Mouse (Mus musculus): ENCODE data around the gene Syf2. TPM values are rescaled to one million over a fixed set of nuclear protein-coding genes. Genes with fewer than 3 reads are reported as not detected.
A peak's percentile ranks its signal among the peaks of the same experiment; 100 is the strongest.

Gene Syf2
- total RNA-seq, 2 experiments from 2014 or later: 88.9 to 208 TPM

DNA sequence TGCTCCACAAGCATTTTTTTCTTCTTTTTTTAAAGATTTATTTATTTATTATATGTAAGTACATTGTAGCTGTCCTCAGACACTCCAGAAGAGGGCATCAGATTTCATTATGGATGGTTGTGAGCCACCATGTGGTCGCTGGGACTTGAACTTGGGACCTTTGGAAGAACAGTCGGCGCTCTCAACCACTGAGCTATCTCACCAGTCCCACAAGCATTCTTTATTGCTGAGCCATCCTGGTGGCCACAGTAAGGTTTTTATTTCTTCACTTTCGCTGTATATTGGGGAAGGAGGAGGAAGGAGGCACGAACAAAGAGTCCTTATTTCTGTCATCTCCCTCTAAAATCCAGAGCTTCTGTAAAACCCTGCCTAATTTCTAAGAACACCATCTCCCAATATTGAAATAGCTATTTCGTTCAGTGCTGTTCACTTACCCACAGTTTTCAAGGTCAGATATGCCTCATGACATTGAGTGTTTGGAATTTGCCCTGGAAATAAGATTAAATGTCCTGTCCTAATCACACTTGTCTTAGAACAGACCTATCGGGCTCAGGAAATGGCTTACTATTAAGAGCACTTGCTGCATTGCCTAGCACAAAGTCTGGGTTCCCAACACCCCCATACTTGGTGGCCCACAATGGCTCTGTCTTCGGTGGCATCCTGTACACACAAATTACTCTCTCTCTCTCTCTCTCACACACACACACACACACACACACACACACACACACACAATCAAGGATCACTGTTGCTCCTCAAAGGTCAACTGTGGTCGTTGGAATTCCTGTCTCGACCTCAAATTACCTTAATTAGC is 8.4 kb upstream of the Syf2 start:
- ATAC-seq (replicated peaks; ENCODE audit: low FRiP score, low TSS enrichment, poor library complexity, severe bottlenecking): no peak

DNA sequence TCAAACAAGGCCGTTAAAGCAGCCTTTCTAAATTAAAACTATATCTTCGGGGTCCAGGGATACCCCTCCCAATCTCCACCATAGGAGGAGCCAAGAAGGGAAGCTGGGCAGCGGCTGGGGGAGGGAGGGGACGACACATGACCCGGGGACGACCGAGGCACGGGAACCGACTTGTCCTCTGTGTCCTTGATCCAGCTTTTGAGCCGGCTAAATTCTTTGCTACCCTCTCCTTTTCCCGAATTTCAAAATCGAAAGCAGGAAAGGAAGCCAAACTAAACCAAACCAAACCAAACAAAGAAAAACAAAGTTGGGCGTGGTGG is 7.8 kb upstream of the Syf2 start:
- ATAC-seq (replicated peaks; ENCODE audit: low FRiP score, low TSS enrichment, poor library complexity, severe bottlenecking): no peak

- ATAC-seq (replicated peaks; ENCODE audit: low FRiP score, low TSS enrichment, poor library complexity, severe bottlenecking): peak; percentile 78
Measured at GRCm38 (mm10) chr4:134923258-134924018, 7.3 kb upstream of the Syf2 start, which contains the start of gene Rsrp1. TSS of gene Rsrp1 (plus strand) at chr4:134923592.

DNA sequence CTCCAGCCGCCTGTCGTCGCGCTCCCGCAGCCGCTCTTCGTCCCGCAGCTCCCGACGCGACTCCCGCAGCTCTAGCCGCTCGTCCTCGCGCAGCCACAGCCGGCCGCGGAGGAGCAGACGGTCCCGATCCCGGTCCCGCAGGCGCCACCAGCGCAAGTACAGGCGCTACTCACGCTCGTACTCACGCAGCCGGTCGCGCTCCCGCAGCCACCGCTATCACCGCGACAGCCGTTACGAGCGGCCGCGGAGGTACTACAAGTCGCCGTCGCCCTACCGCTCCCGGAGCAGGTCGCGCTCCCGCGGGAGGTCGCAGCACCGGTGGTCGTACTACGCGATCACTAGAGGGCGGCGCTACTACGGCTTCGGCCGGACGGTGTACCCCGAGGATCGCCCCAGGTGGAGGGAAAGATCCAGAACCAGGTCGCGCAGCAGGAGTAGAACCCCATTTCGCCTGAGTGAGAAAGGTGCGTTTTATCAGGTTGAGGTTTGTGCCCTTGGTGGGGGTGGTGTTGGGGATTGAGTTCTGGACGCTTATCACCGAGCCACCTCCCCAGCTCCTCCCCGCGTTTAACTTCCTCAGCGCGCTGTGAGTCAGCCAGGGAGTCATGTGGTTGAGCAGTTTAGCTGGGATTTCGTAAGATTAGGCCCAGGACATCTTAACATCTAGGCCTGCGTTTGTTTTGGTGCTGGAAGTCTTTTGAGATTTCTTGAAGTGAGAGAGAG is 6.5 kb upstream of the Syf2 start:
- ATAC-seq (replicated peaks; ENCODE audit: low FRiP score, low TSS enrichment, poor library complexity, severe bottlenecking): peak; percentile 60

DNA sequence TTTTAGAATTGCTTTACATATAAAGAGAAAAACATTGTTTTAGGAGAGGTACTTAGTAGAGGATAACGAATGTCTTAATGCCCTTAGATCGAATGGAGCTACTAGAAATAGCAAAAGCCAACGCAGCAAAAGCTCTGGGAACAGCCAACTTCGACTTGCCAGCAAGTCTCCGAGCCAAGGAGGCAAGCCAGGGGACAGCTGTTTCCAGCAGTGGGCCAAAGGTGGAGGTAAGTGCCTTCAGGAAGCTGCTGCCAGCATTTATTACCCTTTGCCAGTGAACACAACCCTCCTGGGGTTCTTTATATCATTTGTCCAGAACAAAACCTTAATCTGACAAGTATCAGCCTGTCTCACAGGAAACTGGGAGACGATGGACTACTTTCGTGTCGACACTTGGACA is 5.5 kb upstream of the Syf2 start:
- ATAC-seq (replicated peaks; ENCODE audit: low FRiP score, low TSS enrichment, poor library complexity, severe bottlenecking): no peak

DNA sequence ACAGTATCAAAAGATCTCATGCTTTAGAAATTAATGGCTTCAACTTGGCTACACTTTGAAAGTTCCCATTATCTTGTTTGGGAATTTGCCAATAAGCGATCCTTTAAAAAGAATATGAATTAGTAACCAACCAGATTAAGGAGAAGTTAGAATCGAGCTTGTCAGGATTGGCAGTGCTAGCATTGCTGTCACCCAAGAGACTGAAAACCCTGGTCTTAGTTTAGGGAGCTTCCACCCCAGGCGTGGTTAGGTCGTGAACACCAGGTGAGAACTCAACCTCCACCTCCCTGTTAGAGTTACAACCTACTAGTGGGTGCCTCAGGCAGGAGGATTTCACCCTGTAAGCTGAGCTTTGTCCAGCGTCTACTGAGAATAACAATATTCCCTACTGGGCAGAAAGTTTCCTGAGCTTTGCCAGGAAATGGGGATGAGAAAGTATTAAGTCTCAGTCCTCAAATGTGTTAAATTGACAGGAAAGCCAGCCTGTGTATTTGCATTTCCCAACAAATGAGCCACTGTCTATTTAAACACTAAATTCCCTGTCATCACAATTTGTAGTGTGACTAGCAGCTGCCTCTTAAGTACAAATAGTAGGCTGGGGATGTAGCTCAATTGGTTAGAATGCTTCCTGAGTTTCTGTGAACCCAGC is 2.8 kb upstream of the Syf2 start:
- no peak for ATAC-seq (replicated peaks; ENCODE audit: low FRiP score, low TSS enrichment, poor library complexity, severe bottlenecking)

- ATAC-seq (replicated peaks; ENCODE audit: low FRiP score, low TSS enrichment, poor library complexity, severe bottlenecking): no peak
Measured at GRCm38 (mm10) chr4:134928464-134928836, 2.2 kb upstream of the Syf2 start.

- ATAC-seq (replicated peaks; ENCODE audit: low FRiP score, low TSS enrichment, poor library complexity, severe bottlenecking): no peak
Measured at GRCm38 (mm10) chr4:134929536-134929935, 1.2 kb upstream of the Syf2 start.

DNA sequence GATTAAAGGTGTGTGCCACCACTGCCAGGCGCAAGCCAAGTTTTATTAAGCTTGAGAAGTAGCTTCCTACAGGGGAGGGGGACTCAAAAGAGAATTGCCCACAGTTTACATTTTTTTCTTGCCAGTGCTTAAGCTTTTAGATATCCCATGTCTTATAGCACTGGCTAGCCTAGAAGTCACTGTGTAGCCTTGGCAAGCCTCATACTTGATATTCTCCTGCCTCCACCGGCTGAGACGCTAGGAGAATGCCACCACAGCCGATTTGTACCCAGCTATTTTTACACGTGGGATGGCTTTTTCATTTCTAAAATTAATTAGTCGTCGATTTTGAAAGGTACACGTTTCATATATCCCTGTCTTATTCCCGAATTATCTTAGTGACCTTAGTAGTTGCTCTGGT is 508 bp upstream of the Syf2 start:
- ATAC-seq (replicated peaks; ENCODE audit: low FRiP score, low TSS enrichment, poor library complexity, severe bottlenecking): no peak

- ATAC-seq (replicated peaks; ENCODE audit: low FRiP score, low TSS enrichment, poor library complexity, severe bottlenecking): no peak
Measured at GRCm38 (mm10) chr4:134937240-134938176, 6.8 kb downstream of the Syf2 start.

DNA sequence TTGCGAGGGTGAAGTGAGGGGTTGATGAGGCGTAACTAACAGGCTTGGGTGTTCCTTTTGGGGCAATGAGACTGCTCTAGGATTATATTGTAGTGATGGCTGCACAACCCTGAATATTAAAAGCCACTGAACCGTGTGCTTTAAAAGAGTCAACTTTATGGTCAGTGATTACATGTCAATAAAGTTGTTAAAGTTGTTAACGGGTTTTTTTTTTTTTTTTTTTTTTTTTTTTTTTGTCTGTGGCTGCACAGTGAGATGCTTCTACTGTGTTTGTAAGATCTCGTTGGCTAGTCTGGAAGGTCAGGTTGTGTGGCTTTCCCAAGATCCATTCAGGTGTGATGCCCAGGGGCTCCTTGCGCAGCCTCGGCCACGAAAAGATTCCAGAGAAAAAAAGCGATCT is 9.2 kb downstream of the Syf2 start:
- no peak for ATAC-seq (replicated peaks; ENCODE audit: low FRiP score, low TSS enrichment, poor library complexity, severe bottlenecking)

DNA sequence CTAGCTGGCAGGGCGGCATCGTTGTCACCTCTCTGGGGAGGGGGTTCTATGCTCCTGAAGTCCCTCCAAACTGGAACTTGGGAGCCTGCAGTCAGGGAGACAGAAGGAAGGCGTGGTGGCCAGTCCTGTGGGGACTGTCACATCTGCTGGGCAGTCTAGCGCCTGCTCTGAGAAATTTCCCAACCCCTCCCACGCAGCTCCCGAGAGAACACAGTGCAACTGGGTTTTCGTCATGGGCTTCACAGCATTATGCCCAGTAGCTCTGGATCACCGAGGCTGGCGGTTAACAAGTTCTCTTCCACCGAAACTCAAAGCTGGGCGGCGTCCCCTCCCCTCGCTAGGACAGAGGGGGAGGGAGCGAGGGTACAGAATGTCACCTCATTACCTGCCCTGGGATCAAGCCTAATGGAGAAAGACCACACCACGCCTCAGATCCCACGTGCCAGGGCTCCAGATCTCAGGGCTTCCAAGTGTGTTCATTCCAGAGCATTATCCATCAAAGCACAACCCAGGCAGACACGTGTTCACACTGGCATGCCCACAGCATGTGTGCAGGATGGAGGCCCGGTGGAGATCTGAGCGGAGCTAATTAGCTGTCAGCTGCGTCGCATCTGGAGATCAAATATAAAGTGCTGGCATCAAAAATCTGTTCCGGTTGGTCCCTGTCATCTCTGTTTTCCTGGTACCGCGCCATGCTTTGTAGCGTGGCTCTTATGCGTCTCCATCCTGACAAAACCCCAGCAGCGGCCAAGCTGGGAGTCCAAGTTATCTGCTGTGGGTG is 13.2 kb downstream of the Syf2 start:
- no peak for ATAC-seq (replicated peaks; ENCODE audit: low FRiP score, low TSS enrichment, poor library complexity, severe bottlenecking)

DNA sequence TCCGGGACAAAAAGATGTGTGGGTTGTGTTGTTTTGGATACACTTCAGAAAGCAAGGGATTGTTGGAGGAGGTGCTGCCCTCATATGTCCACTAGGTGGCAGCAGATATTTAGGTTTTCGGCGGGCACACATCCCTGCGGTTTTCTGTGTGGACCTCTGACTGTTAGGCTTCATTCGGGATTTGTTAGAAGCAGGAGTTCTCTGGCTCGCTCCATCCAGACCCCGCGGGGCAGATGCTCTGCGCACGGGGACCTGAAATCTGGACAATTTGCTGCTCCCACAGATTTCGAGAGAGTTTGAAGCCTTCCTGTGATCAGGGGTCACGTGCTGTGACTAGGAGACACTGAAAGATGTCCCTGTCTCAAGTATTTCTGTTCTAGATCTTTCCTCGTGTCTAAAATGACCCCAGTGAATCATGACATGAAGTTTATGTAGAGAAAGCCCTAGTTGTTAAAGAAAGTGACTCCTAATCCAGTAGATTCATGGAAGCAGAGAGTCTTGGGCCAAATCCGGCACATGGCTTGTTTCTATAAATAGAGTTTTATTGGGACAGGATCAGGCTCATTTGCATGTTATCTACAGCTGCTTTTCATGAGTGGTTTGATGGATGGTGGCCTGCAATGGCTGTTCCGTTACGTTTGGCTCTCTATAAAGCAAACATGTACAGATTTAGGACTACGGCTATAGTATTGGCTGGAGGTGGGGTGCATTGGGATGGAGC is 15.5 kb downstream of the Syf2 start:
- peak; percentile 53; the same call in 1 of the 2 replicates for ATAC-seq (replicated peaks; ENCODE audit: low FRiP score, low TSS enrichment, poor library complexity, severe bottlenecking)

GRCm38 (mm10) chr4:134950518-134951091 is 19.9 kb downstream of the Syf2 start:
- ATAC-seq (replicated peaks; ENCODE audit: low FRiP score, low TSS enrichment, poor library complexity, severe bottlenecking): peak; percentile 55

DNA sequence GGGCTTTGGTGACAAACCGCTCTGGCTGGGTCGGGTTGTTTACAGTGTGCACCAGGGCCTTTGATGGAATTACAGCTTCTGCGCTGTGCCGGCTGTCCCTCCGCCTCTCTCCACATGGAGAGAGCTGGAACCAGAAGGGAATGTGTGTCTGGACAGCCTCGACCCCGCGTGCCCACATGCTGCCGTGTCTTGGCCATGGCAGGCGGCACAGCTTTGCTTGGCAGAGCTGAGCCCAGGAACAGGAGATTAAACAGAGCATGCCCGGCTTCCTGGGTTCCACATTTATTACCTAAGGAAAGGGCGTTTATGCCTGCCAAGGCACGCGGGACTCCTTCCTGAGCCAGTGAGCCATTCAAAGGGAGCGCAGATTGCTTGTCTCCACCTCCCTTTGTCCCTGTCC is 23.8 kb downstream of the Syf2 start:
- no peak for ATAC-seq (replicated peaks; ENCODE audit: low FRiP score, low TSS enrichment, poor library complexity, severe bottlenecking)

GRCm38 (mm10) chr4:134955196-134955595 is 24.5 kb downstream of the Syf2 start:
- no peak for ATAC-seq (replicated peaks; ENCODE audit: low FRiP score, low TSS enrichment, poor library complexity, severe bottlenecking)

GRCm38 (mm10) chr4:134955845-134956244 is 25.1 kb downstream of the Syf2 start:
- ATAC-seq (replicated peaks; ENCODE audit: low FRiP score, low TSS enrichment, poor library complexity, severe bottlenecking): no peak
